In the genomic region with DNA sequence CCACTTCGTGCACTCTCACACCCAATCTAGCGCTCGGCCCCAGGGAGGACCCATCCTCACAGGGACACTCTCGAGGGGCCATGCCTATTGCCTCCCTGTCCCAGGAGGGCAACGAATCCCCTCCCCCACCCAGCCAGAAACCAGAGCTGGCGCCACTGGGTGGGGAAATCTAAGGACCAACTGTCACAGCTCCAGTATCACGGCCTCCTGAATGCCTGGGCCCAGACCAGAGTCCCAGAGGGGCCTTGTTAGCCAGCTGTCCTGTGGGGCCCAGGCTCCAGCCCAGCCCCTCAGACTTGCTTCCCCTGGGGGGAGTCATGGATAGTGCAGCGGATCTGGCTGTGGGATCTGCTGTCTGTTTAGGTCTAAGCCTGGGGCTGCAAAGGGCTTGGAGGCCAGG, we compare ENCODE assay signal across 8 mouse cellular contexts. TPM values are rescaled to one million over a fixed set of nuclear protein-coding genes. Genes with fewer than 3 reads are reported as not detected.
DNase-seq lines count a peak whose midpoint lies in the region; ATAC-seq lines count a peak whose summit lies in the region.
"Had no signal": no experiment of that assay in that cellular context is flagged by ENCODE, and none has a peak within 500 bp of the region (broad histone marks: within the 10 kb centered on the region; RNA-seq: fewer than 3 reads in every experiment).

No protein-coding gene starts in this region.

- no peak for DNase-seq in lung, postnatal 36 days
- no peak for DNase-seq in forebrain, embryonic 14.5 days (ENCODE audit: low spot score)
- no peak for DNase-seq in limb, embryonic 11.5 days (ENCODE audit: low spot score)
- DNase-seq in retina, postnatal 1 day: peak; percentile 62
- DNase-seq in layer of hippocampus, adult 9-11 months: no peak
- DNase-seq: thymus, postnatal 25 days had no signal

- H3K4me2 ChIP-seq in lung, embryonic 15.5 days: peak overlapping the region; percentile 6; the same call in 1 of the 2 replicates
- peak overlapping the region; percentile 92 for H3K4me2 ChIP-seq in forebrain, embryonic 14.5 days (ENCODE audit: low read length)
- H3K4me2 ChIP-seq in limb, embryonic 11.5 days (ENCODE audit: low read depth, severe bottlenecking): peak overlapping the region; percentile 20; the same call in 1 of the 2 replicates

- H3K9ac ChIP-seq in lung, embryonic 15.5 days: 0 out of 2 replicates have a peak overlapping the region, but pooled peaks have one; percentile 22
- H3K9ac ChIP-seq in forebrain, embryonic 14.5 days (ENCODE audit: low read length): peak overlapping the region; percentile 53
- peak overlapping the region; percentile 43 for H3K9ac ChIP-seq in limb, embryonic 11.5 days (ENCODE audit: low read length)

- peaks cover 16% of the 10 kb centered on the region for H3K36me3 ChIP-seq in lung, embryonic 15.5 days
- peaks cover 30% of the 10 kb centered on the region for H3K36me3 ChIP-seq in forebrain, embryonic 14.5 days (ENCODE audit: control insufficient read depth, insufficient read depth, low read length)
- 0 out of 2 replicates have a peak, but pooled peaks cover 3% of the 10 kb centered on the region for H3K36me3 ChIP-seq in limb, embryonic 11.5 days (ENCODE audit: control insufficient read depth, insufficient read depth, low read length)

- H3K9me3 ChIP-seq in lung, embryonic 15.5 days: no peaks in the 10 kb centered on the region
- no peaks in the 10 kb centered on the region for H3K9me3 ChIP-seq in forebrain, embryonic 14.5 days (replicated peaks; ENCODE audit: control insufficient read depth, low read length)
- H3K9me3 ChIP-seq in limb, embryonic 11.5 days (ENCODE audit: control insufficient read depth, low read length): no peaks in the 10 kb centered on the region

- peaks cover 37% of the 10 kb centered on the region for H3K4me1 ChIP-seq in lung, embryonic 15.5 days
- peaks cover 31% of the 10 kb centered on the region for H3K4me1 ChIP-seq in forebrain, embryonic 14.5 days (ENCODE audit: control insufficient read depth, insufficient read depth, low read length)
- peaks cover 27% of the 10 kb centered on the region for H3K4me1 ChIP-seq in limb, embryonic 11.5 days (ENCODE audit: control insufficient read depth, insufficient read depth, low read length)

- peak overlapping the region; percentile 27; the same call in 1 of the 2 replicates for H3K27ac ChIP-seq in lung, embryonic 15.5 days
- peak overlapping the region; percentile 59; the same call in 1 of the 2 replicates for H3K27ac ChIP-seq in forebrain, embryonic 14.5 days (ENCODE audit: low read depth, low read length)
- H3K27ac ChIP-seq in limb, embryonic 11.5 days (replicated peaks; ENCODE audit: low read depth, low read length): peak overlapping the region; percentile 47

- no peak for ATAC-seq in lung, embryonic 15.5 days (ENCODE audit: borderline replicate concordance, extremely low read depth, low FRiP score, low TSS enrichment)
- ATAC-seq in forebrain, embryonic 14.5 days: no peak
- ATAC-seq in limb, embryonic 11.5 days (ENCODE audit: insufficient number of reproducible peaks, low FRiP score, low TSS enrichment, low read depth): no peak
- ATAC-seq in CD4-positive, CD25-positive, alpha-beta regulatory T cell, adult 4 months: no peak

- H3K27me3 ChIP-seq in lung, embryonic 15.5 days: no peaks in the 10 kb centered on the region
- no peaks in the 10 kb centered on the region for H3K27me3 ChIP-seq in forebrain, embryonic 14.5 days (replicated peaks; ENCODE audit: control insufficient read depth, insufficient read depth, low read length)
- no peaks in the 10 kb centered on the region for H3K27me3 ChIP-seq in limb, embryonic 11.5 days (ENCODE audit: control insufficient read depth, insufficient read depth, low read length)

- WGBS in lung, embryonic 15.5 days: 37% methylated on average over 8 of the region's 8 CpGs
- WGBS in forebrain, embryonic 14.5 days: 35% methylated on average over 8 of the region's 8 CpGs
- WGBS in limb, embryonic 11.5 days: 18% methylated on average over 8 of the region's 8 CpGs

- H3K4me3 ChIP-seq in lung, embryonic 15.5 days: no peak overlapping the region
- H3K4me3 ChIP-seq in forebrain, embryonic 14.5 days (ENCODE audit: low read depth, low read length): peak overlapping the region; percentile 11; the same call in 1 of the 2 replicates
- no peak overlapping the region for H3K4me3 ChIP-seq in limb, embryonic 11.5 days (ENCODE audit: low read depth, low read length)

RNA-seq across cellular contexts. Expression of gene Mex3a, which starts 4.6 kb away (rescaled TPM):
- 15.8 and 16.8 TPM in 2 replicates for polyA plus RNA-seq in lung, embryonic 15.5 days (2015; fragmentation: Nextera tagmentation; extraction: Ambion mirVana)
- 48.8 and 50.1 TPM in 2 replicates for polyA plus RNA-seq in forebrain, embryonic 14.5 days (2014; fragmentation: Nextera tagmentation; extraction: Ambion mirVana)
- 42.6 and 43.5 TPM in 2 replicates for polyA plus RNA-seq in limb, embryonic 11.5 days (2014; fragmentation: Nextera tagmentation; extraction: Ambion mirVana)
- 1 to 10 TPM in 1 of 2 experiments, under 1 TPM in 1; 0.60 to 1.5 TPM for polyA plus RNA-seq in CD4-positive, CD25-positive, alpha-beta regulatory T cell, adult 4 months (2017; shearing (Covaris generic))

RNA-seq across cellular contexts. Expression of gene Lmna, which starts 17.8 kb away (rescaled TPM):
- 111 and 121 TPM in 2 replicates for polyA plus RNA-seq in lung, embryonic 15.5 days (2015; fragmentation: Nextera tagmentation; extraction: Ambion mirVana)
- polyA plus RNA-seq in forebrain, embryonic 14.5 days (2014; fragmentation: Nextera tagmentation; extraction: Ambion mirVana): 18.0 and 28.5 TPM in 2 replicates
- polyA plus RNA-seq in limb, embryonic 11.5 days (2014; fragmentation: Nextera tagmentation; extraction: Ambion mirVana): 20.3 and 20.4 TPM in 2 replicates
- polyA plus RNA-seq in CD4-positive, CD25-positive, alpha-beta regulatory T cell, adult 4 months (2017; shearing (Covaris generic)): 1 to 10 TPM; 5.0 to 5.1 TPM

RNA-seq across cellular contexts. Expression of gene Rab25, which starts 20.5 kb away (rescaled TPM):
- polyA plus RNA-seq in lung, embryonic 15.5 days (2015; fragmentation: Nextera tagmentation; extraction: Ambion mirVana): 33.1 and 36.4 TPM in 2 replicates
- polyA plus RNA-seq in forebrain, embryonic 14.5 days (2014; fragmentation: Nextera tagmentation; extraction: Ambion mirVana): not detected in 2 replicates
- polyA plus RNA-seq in limb, embryonic 11.5 days (2014; fragmentation: Nextera tagmentation; extraction: Ambion mirVana): 2.4 and 3.1 TPM in 2 replicates
- not detected for polyA plus RNA-seq in CD4-positive, CD25-positive, alpha-beta regulatory T cell, adult 4 months (2017; shearing (Covaris generic))

RNA-seq across cellular contexts. Expression of gene Lamtor2, which starts 25.3 kb away (rescaled TPM):
- 165 and 178 TPM in 2 replicates for polyA plus RNA-seq in lung, embryonic 15.5 days (2015; fragmentation: Nextera tagmentation; extraction: Ambion mirVana)
- 107 and 122 TPM in 2 replicates for polyA plus RNA-seq in forebrain, embryonic 14.5 days (2014; fragmentation: Nextera tagmentation; extraction: Ambion mirVana)
- polyA plus RNA-seq in limb, embryonic 11.5 days (2014; fragmentation: Nextera tagmentation; extraction: Ambion mirVana): 78.9 and 89.3 TPM in 2 replicates
- polyA plus RNA-seq in CD4-positive, CD25-positive, alpha-beta regulatory T cell, adult 4 months (2017; shearing (Covaris generic)): 100 to 1,000 TPM; 197 to 234 TPM

RNA-seq across cellular contexts. Expression of gene Ubqln4, which starts 26.0 kb away (rescaled TPM):
- 46.4 and 49.4 TPM in 2 replicates for polyA plus RNA-seq in lung, embryonic 15.5 days (2015; fragmentation: Nextera tagmentation; extraction: Ambion mirVana)
- 40.5 and 43.3 TPM in 2 replicates for polyA plus RNA-seq in forebrain, embryonic 14.5 days (2014; fragmentation: Nextera tagmentation; extraction: Ambion mirVana)
- 80.1 and 85.3 TPM in 2 replicates for polyA plus RNA-seq in limb, embryonic 11.5 days (2014; fragmentation: Nextera tagmentation; extraction: Ambion mirVana)
- 10 to 100 TPM; 11.9 to 12.0 TPM for polyA plus RNA-seq in CD4-positive, CD25-positive, alpha-beta regulatory T cell, adult 4 months (2017; shearing (Covaris generic))

Comparison
In these comparisons a context has a peak if more than half of its experiments do, and no peak if none do; other contexts are left out.
1. H3K4me2 ChIP-seq: peak in every context shown above with its lines; median percentile 92 in forebrain, embryonic 14.5 days; 20 in limb, embryonic 11.5 days; 6 in lung, embryonic 15.5 days.